Mouse (Mus musculus) stomach, embryonic 14.5 days (tissue): ENCODE measurements around the gene Il1rl1. TPM values are rescaled to one million over a fixed set of nuclear protein-coding genes. Genes with fewer than 3 reads are reported as not detected.

Source experiments
- polyA plus RNA-seq: library from polyadenylated mRNA; unstranded; fragments of >200 nt; fragmentation: Nextera tagmentation; extraction: Ambion mirVana; gene quantifications from 2 replicates; pipeline ENCODE4 v1.2.1, GENCODE M21; 2014

The Il1rl1 gene
- polyA plus RNA-seq, 1 experiment from 2014 or later = 0.35 TPM

Other genes starting within 250 kb of the Il1rl1 start
- gene Il1r1, start 204.5 kb upstream of the Il1rl1 start, polyA plus RNA-seq = 8.3 and 9.7 TPM in 2 replicates
- gene Il1rl2, start 105.0 kb upstream of the Il1rl1 start, polyA plus RNA-seq = 2.9 and 3.2 TPM in 2 replicates
- gene Il18r1, start 36.0 kb downstream of the Il1rl1 start, polyA plus RNA-seq = 0.53 and 0.93 TPM in 2 replicates
- 0.18 and 0.43 TPM in 2 replicates for gene Il18rap, start 85.8 kb downstream of the Il1rl1 start, polyA plus RNA-seq
- 2.3 and 4.1 TPM in 2 replicates for gene Slc9a4, start 150.5 kb downstream of the Il1rl1 start, polyA plus RNA-seq